Mouse (Mus musculus): Measurements from ENCODE around the gene Hbq1b. TPM values are rescaled to one million over a fixed set of nuclear protein-coding genes. Genes with fewer than 3 reads are reported as not detected.

The Hbq1b gene
- not detected for total RNA-seq (2023)

GRCm38 (mm10) chr11:32286695-32287492 lies at the start of gene Hbq1b:
Hbq1b (plus strand) TSS chr11:32286965.

GRCm38 (mm10) chr11:32267188-32267884 lies 19.4 kb upstream of the Hbq1b start, which contains the start of gene Nprl3:
Nprl3 (minus strand) TSS chr11:32267707.

DNA sequence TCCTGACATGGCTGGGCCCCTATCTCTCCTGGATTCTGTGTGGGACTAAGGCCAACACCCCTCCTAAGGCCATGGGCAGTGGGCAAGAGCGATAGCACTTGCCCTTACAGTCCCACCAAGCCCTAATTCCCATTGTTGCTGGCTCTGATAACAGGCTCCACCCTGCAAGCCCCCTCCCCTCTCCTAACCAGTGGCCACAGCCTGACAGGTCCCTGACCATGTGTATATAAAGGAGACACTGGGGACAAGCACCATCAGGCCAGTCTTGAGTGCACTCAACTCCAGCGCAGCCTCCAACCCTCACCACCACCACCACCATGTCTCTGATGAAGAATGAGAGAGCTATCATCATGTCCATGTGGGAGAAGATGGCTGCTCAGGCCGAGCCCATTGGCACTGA lies 10.4 kb upstream of the Hbq1b start, which contains the start of gene Hba-x:
Gene Hba-x, plus strand, starts transcription at position 54 of the 400 bp plus-strand sequence.

DNA sequence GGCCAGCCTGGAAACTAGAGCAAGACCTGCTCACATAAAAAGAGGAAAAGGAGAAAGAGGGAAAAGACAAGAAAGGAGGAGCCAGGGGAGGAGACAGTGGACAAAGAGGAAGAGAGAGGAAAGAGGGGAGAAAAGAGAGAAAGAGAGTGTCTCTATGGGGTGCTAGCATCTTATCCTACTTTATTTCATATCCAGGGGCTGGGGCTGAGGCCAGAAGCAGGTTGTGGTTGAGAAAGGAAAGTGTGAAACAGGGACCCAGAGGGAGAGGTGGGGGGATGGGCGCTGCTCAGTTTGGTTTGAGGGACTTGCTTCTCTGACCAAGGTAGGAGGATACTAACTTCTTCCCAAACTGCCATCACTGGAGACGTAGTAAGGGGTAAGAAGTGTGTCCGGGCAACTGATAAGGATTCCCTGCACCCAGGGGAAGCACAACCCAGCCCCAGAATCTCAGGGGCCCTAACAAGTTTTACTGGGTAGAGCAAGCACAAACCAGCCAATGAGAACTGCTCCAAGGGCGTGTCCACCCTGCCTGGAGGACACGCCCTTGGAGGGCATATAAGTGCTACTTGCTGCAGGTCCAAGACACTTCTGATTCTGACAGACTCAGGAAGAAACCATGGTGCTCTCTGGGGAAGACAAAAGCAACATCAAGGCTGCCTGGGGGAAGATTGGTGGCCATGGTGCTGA lies 3.5 kb upstream of the Hbq1b start, which contains the start of gene Hba-a1:
Gene Hba-a1, plus strand, starts transcription at position 421 of the 687 bp plus-strand sequence.

GRCm38 (mm10) chr11:32296203-32296602 lies 9.4 kb downstream of the Hbq1b start, which contains the start of gene Hba-a2:
Hba-a2 (plus strand) TSS chr11:32296489.

DNA sequence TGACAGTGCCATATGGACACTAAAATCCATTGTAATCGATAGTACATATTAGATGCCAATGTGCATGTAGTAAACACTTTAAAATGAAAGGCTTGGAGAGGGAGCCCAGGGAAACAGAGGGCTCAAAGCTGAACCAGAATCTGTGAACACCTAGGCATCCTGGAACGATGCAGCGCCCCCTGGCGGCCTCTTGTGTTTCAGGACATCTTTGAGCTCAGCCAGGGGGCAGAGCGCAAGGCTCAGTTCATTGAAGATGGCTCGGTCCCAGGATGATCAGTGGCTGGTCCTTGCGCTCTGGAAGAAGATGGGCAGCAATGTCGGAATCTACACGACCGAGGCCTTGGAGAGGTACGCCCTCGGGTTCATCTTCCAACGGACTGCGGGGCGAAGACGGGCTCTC lies 13.1 kb downstream of the Hbq1b start, which contains the start of gene Hbq1a:
Gene Hbq1a, plus strand, starts transcription at position 205 of the 400 bp plus-strand sequence.

Other genes starting within 250 kb of the Hbq1b start
- 10 to 100 TPM; 25.2 to 46.1 TPM for gene Il9r, start 86.7 kb upstream of the Hbq1b start, total RNA-seq (2023)
- gene Snrnp25, start 81.5 kb upstream of the Hbq1b start, total RNA-seq (2023), result 10 to 100 TPM; 20.0 to 25.8 TPM
- gene Rhbdf1, start 64.7 kb upstream of the Hbq1b start, total RNA-seq (2023), result 10 to 100 TPM; 10.3 to 13.0 TPM
- 10 to 100 TPM; 21.7 to 27.2 TPM for gene Mpg, start 60.5 kb upstream of the Hbq1b start, total RNA-seq (2023)
- gene Nprl3, start 19.3 kb upstream of the Hbq1b start, total RNA-seq (2023), result 10 to 100 TPM; 68.8 to 83.2 TPM
- gene Hba-x, start 10.6 kb upstream of the Hbq1b start, total RNA-seq (2023), result not detected
- 100 to 1,000 TPM in 1 of 2 experiments, 10 to 100 TPM in 1; 23.3 to 338 TPM for gene Hba-a1, start 3.5 kb upstream of the Hbq1b start, total RNA-seq (2023)
- gene Hba-a2, start 9.5 kb downstream of the Hbq1b start, total RNA-seq (2023), result 100 to 1,000 TPM in 1 of 2 experiments, 10 to 100 TPM in 1; 11.7 to 226 TPM
- not detected for gene Hbq1a, start 13.1 kb downstream of the Hbq1b start, total RNA-seq (2023)
- gene Sh3pxd2b, start 60.9 kb downstream of the Hbq1b start, total RNA-seq (2023), result not detected
- 1 to 10 TPM; 6.1 to 6.7 TPM for gene Ubtd2, start 168.4 kb downstream of the Hbq1b start, total RNA-seq (2023)
- 1 to 10 TPM in 1 of 2 experiments, not detected in 1; 4.7 TPM for gene Efcab9, start 245.1 kb downstream of the Hbq1b start, total RNA-seq (2023)
- gene Stk10, start 246.3 kb downstream of the Hbq1b start, total RNA-seq (2023), result 100 to 1,000 TPM; 232 to 253 TPM

All from B cell, adult 67 days (primary cell).